Mouse (Mus musculus) heart, postnatal 25 days (tissue): Measurements from ENCODE around the gene Tctn1. TPM values are rescaled to one million over a fixed set of nuclear protein-coding genes. Genes with fewer than 3 reads are reported as not detected.

Source experiments
- DNase-seq: peaks from one replicate; pipeline ENCODE4 v3.0.0; 2022; ENCODE audit warnings: low spot score
- intact Hi-C: fragments of 180-260 bp; cut with DNase I; formaldehyde crosslinking; loops from one replicate; pipeline ENCODE4 v1.15.1; 2025
- total RNA-seq, 2 experiments: library from RNA; stranded (reverse); gene quantifications; 2 replicates each; pipeline ENCODE4 v1.2.3; 2021

Tctn1 gene
- 1 to 10 TPM; 3.5 to 4.7 TPM for total RNA-seq

DNA sequence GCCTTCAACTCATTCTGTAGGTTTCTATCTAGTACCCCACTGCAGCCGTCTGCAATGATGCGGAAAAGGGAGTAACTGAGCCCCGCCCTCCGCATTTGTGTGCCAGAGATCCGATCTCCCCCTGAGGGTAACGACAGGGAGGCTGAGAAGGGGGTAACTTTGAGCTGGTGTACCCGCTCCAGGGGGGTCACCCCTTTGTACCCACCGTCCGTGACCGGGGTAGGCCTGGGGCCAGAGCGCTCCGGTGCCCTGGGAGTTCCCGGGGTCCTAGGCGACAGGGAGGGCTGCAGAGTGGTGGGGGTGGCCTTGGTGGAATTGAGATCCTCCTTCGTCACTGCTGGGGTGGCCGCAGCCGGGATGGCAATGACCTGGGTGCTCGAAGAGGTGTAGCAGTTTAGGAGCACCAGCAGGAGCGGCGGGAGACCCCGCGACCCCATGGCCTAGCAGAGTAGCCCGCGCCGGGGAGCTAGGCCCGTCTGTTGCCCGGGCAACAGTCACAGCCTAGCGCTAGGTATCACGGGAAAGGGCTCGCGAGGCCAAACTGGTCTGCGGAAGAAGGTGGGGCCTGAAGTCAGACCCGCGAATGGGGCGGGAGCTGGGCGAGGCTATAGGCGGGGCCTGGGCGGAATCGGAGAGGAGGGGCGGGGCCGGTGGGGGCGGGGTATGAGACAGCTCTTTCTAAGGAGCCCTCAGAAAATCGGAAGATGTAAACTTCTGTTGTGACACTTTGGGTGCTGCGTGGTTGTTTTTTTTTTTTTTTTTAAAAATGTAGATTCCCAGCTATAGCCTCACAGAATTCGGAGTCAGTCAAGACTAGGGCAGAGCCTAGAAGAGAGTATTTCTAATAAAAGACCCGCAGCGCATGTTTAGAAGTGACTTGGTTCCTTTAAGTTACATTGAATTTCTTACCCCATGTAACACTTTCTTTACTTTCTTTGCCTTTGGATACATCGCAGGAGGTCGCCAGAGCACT, at the start of gene Tctn1:
TSS of gene Tctn1 (minus strand) at position 528 of the 973 bp plus-strand sequence.
- intact Hi-C loops, result loop anchor here (5.0 to 10.0 kb wide), 2 partner anchors 132 to 361 kb away; no protein-coding TSS in a partner anchor
- peak; percentile 77 for DNase-seq

DNA sequence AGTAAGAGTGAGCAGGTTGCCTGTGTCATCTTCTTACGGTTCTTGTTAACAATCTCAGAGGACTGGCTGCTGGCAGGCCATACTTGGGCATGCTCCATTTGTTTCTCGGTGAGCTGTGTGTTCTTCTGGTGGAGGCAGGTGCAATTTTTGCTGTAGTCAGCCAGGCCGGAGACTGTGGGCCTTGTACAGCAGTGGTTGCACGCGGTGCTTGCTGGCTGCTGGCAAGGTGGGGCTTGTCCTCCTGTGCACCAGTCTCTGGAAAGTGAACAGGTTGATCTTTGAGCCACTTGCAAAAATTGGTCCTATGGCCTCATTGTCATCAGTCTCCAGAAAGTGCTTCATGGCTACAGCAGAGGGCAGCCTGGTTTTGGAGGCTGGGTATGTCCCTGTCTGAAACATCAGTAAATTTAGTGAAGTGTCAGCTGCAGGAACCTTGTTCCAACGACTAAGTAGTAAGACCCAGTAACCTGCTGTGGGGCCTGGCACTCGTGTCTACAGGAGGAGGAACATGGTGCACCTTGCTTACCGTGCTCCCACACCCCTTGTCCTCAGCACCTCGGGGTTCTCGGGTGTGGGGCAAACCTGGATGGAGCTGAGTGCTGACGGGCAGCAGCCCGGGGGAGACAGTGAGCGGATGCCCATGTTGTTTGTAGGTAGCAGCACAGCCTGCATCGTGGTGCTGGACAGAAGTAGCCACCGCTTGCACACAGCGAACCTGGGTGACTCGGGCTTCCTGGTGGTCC, 48.9 kb upstream of the Tctn1 start:
- no peak for DNase-seq
- intact Hi-C loops, result no loop called here

DNA sequence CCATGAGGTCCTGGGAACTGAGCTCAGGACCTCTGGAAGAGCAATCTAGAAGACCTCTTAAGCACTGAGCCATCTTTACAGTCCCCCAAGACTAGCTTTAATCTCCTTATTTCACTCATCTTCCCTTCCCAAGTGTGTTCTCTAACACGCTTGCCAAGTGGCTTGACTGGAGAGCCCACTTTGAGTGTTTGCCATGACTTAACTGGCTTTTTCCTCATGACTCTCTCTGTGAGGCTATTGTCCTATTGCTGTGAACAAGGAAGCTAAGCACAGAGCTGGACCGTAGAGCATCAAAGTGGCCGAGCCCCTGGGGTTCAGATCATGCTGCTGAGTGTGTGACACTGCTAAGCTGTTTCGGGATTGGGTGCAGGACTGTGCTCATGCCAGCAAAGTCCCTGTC, 48.1 kb upstream of the Tctn1 start:
- DNase-seq, result no peak
- intact Hi-C loops, result no loop called here

DNA sequence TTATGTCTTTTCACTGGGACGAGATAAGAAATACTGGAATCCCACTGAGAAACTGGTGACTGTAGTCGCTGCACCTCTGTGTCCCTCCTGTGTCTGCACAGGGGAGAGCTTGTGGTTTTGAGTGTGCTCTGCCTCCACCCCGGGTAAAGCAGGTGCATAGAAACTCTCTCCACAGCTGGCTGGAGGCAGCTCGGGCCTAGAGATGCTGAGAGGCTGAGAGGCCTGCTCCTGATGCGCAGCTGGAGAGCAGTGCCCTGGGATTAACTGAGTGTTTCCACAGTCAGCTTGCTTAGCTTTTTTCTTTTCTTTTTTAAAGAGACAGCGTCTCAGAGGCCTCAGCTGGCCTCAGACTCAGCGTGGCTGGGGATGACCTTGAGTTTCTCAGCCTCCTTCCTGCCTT, 47.4 kb upstream of the Tctn1 start:
- DNase-seq, result no peak
- intact Hi-C loops, result no loop called here

DNA sequence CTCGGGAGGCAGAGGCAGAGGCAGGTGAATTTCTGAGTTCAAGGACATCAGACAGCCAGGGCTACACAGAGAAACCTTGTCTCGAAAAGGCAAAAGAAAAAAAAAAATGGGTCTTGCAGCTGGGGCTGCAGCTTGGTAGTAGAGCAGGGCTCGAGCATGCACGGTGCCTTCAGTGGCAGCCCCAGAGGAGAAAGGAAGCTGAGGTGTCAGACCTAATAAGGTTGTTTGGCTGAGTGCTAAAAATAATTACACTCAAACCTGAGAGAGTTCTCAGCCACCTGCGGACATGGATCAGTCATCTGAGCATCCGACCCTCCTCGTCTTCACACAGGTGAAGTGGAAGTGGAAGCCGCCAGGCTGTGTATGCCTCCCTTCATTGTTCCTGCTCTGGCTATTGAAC, 46.4 kb upstream of the Tctn1 start:
- DNase-seq, result no peak
- intact Hi-C loops, result no loop called here

DNA sequence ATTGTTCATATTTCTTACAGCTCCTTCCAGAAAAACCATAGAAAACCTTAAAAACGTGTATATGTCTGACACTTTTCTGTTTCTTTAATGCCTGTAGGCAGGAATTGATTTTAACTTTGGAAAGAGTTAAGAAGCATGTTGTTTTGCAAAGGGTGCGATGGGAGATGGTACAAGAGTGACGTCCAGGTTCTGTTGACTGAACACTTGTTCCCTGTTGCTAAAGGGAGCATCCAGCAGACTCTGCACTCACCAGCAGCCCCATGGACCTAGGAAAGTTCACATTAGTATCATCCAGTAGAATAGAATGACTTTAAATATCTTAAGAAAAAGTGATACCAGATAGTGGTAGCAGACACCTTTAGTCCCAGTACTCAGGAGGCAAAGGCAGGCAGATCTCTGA, 42.3 kb upstream of the Tctn1 start:
- DNase-seq, result no peak
- intact Hi-C loops, result no loop called here

DNA sequence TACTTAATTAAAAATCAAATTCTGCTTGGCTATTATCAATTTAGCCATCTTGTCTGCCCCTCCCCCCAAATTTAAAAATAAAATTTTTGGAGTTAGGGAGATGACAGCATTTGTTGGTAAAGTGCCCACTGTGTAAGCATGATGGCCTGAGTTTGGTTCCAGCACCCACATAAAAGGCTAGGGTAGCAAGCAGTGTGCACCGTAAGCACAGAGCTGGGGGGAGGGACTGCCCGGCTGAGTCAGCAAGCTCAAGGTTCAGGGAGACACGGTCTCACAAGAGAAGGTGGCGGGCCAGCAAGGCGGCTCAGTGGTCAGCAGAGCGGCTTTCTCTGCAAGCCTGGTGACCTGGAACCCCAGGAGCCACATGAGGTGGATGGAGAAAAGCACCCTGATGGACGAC, 41.2 kb upstream of the Tctn1 start:
- intact Hi-C loops, result no loop called here
- DNase-seq, result no peak

DNA sequence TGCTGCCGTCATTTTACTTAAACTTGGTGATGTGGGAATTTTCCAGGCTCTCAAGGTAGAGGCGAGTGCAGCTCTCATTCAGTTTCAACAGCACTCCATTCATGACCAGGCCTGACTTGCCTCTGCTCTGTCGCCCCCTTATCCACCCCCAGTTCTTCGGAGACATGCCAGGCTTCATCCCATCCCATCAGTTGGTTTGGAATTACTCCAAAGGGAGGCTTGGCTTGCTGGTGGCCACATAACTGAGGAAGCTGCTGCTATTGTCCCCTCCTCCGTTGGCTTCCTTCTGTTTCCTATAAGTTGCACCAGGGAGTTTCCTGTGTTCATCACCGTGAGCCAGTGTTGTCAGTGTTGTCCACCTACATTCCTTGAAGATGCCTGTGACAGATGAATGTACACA, 40.3 kb upstream of the Tctn1 start:
- intact Hi-C loops, result no loop called here
- no peak for DNase-seq

DNA sequence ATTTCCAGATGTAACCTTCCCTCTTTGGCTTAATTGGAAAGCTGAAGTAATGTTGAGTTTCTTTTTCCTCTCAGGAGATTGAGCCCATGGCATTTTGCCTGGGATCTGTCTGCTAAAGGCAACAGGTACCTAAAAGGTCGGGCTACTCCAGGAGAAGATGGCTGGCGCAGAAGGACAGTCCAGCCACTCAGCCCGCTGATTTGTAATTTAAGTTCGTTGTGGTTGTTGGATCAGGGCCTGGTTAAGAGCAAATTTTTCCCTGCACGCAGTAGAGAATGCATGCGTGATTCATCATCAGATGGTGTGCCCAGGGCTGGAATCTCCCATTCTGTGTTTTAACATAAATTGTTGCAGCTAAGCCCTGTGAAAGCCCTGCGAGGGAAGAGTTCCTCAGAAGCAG, 39.7 kb upstream of the Tctn1 start:
- no peak for DNase-seq

DNA sequence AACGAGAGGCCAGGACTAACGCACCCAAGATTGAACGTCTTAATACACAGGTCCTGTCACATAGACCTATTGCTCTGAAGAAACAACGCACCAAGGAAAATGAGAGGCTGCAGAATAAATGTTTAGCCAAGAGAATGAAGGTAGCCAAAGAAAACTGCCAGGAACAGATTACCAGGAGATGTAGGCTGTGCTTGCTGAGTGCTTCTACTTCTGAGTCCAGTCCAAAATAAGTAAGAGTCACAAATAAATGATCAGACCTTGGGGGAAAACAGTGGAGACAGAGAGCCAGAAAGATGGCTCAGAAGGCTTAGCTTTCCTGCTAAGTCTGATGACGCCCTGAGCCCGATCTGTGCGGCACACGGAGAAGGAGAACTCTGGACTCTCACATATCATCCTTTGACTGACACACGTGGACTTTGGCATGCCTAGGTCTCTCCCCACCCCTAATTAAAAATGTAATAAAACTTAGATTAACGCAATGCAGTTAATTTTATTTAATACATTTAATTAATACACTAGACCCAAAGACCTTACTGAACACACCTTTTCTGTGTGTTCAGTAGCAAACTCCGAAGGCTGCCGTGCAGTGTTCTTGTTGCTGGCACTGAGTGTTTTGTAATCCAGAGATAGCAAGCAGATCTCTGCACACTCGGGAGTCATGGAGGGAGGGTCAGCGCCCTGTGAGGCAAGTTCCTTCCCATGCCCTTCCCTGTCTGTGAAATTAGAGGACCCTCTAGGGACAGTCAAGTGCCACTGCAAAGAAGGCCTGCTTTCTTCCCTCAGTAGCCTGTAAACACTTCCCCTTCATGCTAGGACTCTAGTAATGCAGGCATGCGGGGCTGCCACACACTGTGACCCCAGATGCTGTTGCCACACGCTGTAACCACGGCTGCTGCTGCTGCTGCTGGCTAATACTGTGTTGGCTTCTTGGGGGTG, 38.8 kb upstream of the Tctn1 start:
- no peak for DNase-seq
- intact Hi-C loops, result no loop called here

More for the DNA sequence above, 39.7 kb upstream of the Tctn1 start:
- intact Hi-C loops, result no loop called here

DNA sequence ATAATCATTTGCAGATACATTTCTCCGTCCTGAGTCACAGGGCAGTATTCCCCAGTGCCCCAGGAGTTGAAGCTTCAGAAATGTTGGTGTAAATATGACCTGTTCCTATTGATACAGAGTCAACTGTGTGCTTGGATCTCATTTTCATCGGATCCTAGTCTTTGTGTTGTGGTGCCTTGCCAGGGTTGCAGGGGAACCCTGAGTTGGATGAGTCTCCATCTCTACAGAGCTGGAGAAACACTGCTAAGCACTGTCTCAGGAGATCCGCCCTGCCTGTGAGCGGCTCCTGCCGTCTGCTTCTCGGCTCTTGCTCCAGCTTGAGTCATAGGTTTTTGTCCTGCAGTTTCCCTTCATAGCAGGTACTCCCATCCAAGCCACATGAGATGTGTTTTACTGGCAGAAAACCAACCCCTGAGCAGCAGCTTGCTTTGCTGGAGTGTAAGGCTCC, 35.8 kb upstream of the Tctn1 start:
- intact Hi-C loops, result no loop called here
- no peak for DNase-seq

DNA sequence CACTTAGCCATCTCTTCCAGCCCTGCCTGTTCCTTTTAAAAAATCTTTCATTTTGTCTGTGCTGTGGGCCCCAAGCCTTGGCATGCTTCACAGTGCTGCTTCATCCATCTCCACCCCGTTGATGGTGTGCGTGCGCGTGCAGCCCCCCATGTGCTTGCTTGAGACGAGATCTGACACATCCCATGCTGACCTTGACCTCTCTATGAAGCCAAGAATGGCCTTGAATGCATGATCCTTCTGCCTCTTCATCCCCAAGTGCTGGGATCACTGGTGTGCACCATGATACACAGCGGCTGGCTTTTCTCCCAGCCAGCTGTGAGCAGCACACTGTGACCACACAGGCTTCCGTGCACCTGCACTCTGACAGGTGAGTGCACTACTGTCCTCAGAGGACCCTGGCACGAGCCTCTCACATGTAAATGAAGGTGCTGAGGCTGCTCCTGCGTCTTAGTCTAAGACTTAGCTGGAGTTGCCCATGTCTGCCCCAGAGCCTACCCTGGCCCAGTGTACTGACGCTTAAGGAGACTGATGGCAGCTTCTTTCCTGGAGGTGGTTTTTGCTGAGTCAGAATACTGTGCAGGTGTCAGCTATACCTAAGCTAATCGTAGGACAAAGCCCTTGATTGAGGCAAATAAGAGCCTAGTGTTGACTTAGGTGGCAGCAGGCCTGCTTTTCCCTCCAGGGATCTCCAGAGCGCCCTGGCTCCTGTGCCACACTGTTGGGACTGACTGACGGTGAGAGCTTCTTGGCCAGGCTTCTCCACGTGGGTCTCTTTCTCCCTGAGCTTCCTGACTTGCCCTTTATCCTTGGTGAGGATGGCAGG, 31.1 kb upstream of the Tctn1 start:
- no peak for DNase-seq
- intact Hi-C loops, result no loop called here

DNA sequence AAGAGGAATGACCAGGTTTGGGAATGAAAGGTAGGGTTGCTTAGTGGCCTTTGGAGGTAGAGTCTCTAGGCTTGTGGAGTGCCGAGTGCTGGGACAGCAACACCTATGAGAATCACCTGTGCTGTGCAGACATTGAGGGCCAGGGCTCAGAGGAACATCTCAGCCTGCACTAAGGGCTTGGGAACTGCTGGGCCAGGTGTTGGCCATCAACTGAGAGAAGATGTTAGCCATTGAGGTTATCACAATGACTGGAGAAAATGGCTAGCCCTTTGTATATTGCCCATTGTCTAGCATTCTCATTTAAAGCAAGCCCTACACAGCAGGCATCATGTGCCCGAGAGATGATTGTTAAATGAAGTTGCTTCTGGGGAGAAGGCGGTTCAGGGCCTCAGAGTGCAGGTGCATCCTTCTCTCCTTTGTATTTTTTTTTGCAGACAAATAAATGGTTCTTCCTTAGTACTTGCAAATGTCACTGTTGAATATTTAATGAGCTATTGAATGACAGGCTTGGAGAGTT, 30.0 kb upstream of the Tctn1 start:
- intact Hi-C loops, result no loop called here

DNA sequence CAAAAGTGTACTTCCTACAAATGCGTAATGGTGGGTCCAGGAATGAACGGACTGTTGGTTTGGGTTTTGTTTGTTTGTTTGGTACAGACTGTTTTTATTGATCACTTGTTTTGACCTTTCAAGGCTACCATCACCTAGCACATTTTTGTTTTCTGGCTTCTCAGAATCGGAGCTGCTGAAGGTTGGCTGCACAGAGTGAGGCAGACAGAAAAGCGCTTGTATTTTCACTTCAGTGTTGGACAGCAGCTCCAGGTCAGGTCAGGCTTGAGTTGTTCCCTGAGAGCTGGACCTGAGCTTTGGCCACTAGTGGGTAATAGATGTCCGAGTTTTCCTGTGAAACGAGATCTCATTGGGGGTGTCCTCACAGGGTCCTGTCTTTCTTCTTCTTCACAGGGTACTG, 28.9 kb upstream of the Tctn1 start:
- intact Hi-C loops, result no loop called here
- no peak for DNase-seq

More for the DNA sequence above, 30.0 kb upstream of the Tctn1 start:
- DNase-seq, result no peak

DNA sequence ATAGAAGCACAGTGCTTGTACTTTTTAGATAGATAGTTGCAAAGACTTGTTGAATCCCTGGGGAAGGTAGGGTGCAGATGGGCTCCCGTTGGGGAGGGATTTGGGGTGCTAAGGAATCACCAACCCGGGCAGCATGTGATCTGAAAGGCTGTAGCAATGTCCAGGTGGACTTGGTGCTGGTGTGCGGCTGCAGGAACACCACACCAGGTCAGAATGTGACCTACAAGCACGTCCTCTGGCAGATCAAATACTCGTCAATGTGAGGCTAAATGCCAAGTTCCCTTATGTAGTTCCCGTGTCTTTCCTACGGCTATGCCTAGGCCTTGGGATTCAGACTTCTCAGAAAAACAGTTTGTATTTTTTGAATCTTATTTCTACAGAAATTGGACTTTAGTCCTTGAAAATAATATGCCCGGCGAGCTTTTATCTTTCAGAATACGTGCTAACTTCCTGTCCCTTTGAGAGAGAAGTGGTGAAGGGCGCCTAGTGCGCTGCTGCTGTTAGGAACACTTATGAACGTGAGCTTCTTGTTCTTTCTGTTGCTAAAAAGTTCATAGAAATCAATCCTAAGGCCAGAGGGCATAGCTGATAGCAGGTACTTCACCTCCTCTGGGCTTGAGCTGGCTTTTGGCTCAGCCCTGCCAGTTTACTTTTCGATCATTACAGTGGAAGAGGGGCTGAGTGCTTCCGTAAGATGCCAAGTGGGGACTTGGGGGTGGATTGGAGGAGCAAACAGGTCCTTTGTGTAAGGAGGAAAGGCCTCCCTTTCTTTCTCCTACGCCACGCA, 27.5 kb upstream of the Tctn1 start:
- DNase-seq, result no peak
- intact Hi-C loops, result no loop called here

DNA sequence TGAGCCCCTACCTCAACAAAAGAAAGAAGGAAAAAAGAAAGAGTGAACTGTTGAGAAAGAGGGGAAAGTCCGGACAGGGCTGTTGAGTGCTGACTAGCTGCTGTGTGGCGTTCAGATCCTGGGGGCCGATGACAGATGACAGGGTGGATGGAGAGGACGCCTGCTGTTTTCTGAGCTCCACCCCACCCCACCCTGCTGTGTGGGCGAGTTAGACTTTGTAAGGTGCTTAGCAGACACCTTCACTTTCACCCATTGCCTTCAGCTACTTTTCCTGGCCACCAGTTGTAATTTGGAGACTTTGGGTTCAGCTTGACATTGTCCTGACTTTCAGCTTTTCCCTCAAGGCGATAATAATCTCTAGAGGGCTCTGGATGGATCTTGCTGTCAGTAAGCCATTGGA, 26.9 kb upstream of the Tctn1 start:
- intact Hi-C loops, result no loop called here

DNA sequence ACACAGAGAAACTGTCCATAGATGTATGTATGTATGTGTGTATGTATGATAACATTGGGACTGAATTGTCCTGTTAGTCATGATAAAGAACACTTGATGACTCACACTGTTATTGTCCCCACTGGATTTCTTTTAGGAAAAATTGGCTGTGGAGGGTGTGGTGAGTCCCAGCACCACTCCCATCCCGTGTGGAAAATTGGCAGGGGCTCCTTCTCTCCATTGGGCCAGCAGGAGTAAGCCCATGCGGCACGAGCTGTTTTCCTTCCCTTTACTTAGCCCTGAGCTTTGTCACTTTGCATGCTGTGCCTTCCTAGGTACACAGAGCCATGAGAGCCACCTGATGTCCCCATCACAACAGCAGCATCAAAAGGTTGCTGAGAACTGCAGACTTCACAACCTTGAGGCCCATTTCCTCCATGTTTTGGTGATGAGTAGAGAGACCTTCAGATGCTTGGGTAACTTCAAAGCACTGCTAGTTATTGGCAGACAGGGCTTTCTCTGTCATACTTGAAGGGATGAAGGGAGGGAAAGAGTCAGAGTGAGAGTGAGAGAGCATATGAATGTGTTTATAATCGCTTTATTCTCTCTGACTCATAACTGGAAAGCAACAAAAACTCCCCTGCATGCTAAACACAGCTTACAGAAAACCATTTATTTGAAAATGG, 24.0 kb upstream of the Tctn1 start:
- DNase-seq, result peak; percentile 56
- intact Hi-C loops, result loop anchor here (5.0 kb wide), 1 partner anchor 34 kb away; no protein-coding TSS in a partner anchor

More for the DNA sequence above, 26.9 kb upstream of the Tctn1 start:
- no peak for DNase-seq
